Mouse (Mus musculus) liver, postnatal 0 days (tissue): Measurements from ENCODE around the gene Tmcc3. TPM values are rescaled to one million over a fixed set of nuclear protein-coding genes. Genes with fewer than 3 reads are reported as not detected.

ENCODE experiments used
- ATAC-seq: fragments of 200-750 bp; cut with Nextera tagmentation; 2 replicates; pipeline ENCODE4 v1.8.0; 2017; ENCODE audit warnings: mild to moderate bottlenecking, moderate library complexity
- DNase-seq: peaks from one replicate; pipeline ENCODE4 v3.0.0-alpha.2; 2016
- H3K27ac ChIP-seq: fragments of 300-500 bp; sonication (generic); 2 replicates; pipeline ENCODE4 v1.5.1; 2014; ENCODE audit warnings: antibody characterized with exemption, moderate library complexity, mild to moderate bottlenecking, low read depth
- H3K27me3 ChIP-seq: fragments of 300-500 bp; sonication (generic); 2 replicates; pipeline ENCODE4 v1.6.1; 2014; ENCODE audit warnings: low read length, control low read depth, mixed read lengths; ENCODE audit not compliant: insufficient read depth
- H3K36me3 ChIP-seq: fragments of 300-500 bp; sonication (generic); replicated peaks from 2 replicates; pipeline ENCODE4 v1.6.1; 2014; ENCODE audit warnings: mild to moderate bottlenecking, control low read depth, low read length, moderate library complexity, mixed read lengths; ENCODE audit not compliant: insufficient read depth
- H3K4me1 ChIP-seq: fragments of 300-500 bp; sonication (generic); 2 replicates; pipeline ENCODE4 v1.6.1; 2014; ENCODE audit warnings: antibody characterized with exemption, mild to moderate bottlenecking, control low read depth; ENCODE audit not compliant: insufficient read depth
- H3K4me2 ChIP-seq: fragments of 300-500 bp; sonication (generic); 2 replicates; pipeline ENCODE4 v1.6.1; 2014; ENCODE audit warnings: low read depth, mild to moderate bottlenecking, low read length, moderate library complexity, mixed read lengths
- H3K4me3 ChIP-seq: fragments of 300-500 bp; sonication (generic); 2 replicates; pipeline ENCODE4 v1.5.1; 2014; ENCODE audit warnings: low read depth, low read length
- H3K9ac ChIP-seq: fragments of 300-500 bp; sonication (generic); replicated peaks from 2 replicates; pipeline ENCODE4 v1.6.1; 2014; ENCODE audit warnings: mild to moderate bottlenecking, moderate library complexity
- H3K9me3 ChIP-seq: fragments of 300-500 bp; sonication (generic); 2 replicates; pipeline ENCODE4 v1.6.1; 2016; ENCODE audit warnings: mild to moderate bottlenecking, control low read depth, low read length, mixed read lengths
- CTCF ChIP-seq: sonication (generic); IDR thresholded peaks from 2 replicates; pipeline ENCODE4 v1.5.1; 2016; ENCODE audit warnings: antibody characterized with exemption, low read depth
- EP300 ChIP-seq: IDR thresholded peaks from 2 replicates; pipeline ENCODE4 v1.6.1; 2016; ENCODE audit warnings: antibody characterized with exemption, low read depth, mild to moderate bottlenecking
- WGBS: fragments of 180-500 bp; shearing (Covaris S2); extraction: QIAGEN DNeasy Blood & Tissue Kit; methylation state at CpG from one replicate; pipeline ENCODE4 v1.1.7; 2014; ENCODE audit not compliant: insufficient replicate concordance; 5-methylcytosine and 5-hydroxymethylcytosine counted together
- polyA plus RNA-seq: library from polyadenylated mRNA; unstranded; fragments of >200 nt; fragmentation: Nextera tagmentation; extraction: Ambion mirVana; gene quantifications from 2 replicates; pipeline ENCODE4 v1.2.1, GENCODE M21; 2015

Gene Tmcc3
- polyA plus RNA-seq, 1 experiment from 2014 or later = 6.6 TPM

DNA sequence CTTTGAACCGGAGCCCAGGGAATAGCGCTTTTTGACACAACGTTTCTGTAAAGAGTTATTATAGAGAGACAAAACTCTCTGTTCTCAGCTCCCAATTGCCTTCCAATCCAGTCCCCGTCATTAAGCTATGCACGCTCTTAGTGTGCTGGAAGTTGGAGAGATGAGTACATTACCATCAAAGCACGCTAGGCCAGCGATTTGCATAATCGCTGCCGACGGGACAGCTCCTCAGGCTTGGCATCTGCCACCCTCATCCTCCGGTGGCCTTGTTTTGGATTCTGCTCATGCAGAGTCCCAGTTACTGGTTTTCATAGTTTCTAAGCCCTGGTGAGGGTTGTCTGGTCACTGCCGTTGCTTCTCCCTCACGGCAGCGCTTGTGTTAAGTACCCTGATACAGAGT, 70.9 kb downstream of the Tmcc3 start:
- DNase-seq = no peak
- Histone ChIP-seq H3K4me3 (no peak overlapping the region), H3K4me1 (peaks cover 6% of the 10 kb centered on the region; the same call in 1 of the 2 replicates), H3K27ac (no peak overlapping the region), H3K4me2 (no peak overlapping the region), H3K27me3 (no peaks in the 10 kb centered on the region), H3K9me3 (no peaks in the 10 kb centered on the region), H3K36me3 (no peaks in the 10 kb centered on the region), H3K9ac (no peak overlapping the region)
- WGBS = 85% methylated on average over 14 of the region's 14 CpGs
- no peak for TF ChIP-seq CTCF
- TF ChIP-seq EP300 = no peak
- ATAC-seq = no peak

DNA sequence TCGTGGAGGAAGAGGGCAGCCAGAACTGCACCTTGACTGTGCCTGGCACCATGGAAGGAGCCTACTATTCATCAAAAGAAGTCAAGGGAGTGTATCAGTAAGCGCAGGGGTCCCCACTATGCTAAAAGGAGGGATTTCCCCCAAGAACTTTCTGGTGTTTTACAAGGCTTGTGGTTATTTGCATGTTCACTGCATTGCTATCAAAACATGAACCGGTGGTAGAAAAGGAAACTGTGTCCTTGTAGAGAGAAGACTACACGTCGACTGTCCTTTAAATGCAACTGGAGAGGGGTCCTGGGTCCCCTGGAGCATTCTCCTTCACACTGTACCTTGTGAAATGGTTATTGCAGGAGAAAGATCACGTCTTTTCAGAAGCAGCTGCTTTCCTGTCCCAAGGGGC, 71.8 kb downstream of the Tmcc3 start:
- DNase-seq = no peak
- peaks cover 3% of the 10 kb centered on the region; the same call in 1 of the 2 replicates for H3K4me1 ChIP-seq
- no peak overlapping the region for H3K9ac ChIP-seq
- H3K27ac ChIP-seq = no peak overlapping the region
- H3K36me3 ChIP-seq = no peaks in the 10 kb centered on the region
- 72% methylated on average over 6 of the region's 6 CpGs for WGBS
- no peak overlapping the region for H3K4me3 ChIP-seq
- TF ChIP-seq EP300 (no peak), CTCF (no peak)
- H3K27me3 ChIP-seq = no peaks in the 10 kb centered on the region
- ATAC-seq = no peak
- H3K9me3 ChIP-seq = no peaks in the 10 kb centered on the region
- H3K4me2 ChIP-seq = no peak overlapping the region

DNA sequence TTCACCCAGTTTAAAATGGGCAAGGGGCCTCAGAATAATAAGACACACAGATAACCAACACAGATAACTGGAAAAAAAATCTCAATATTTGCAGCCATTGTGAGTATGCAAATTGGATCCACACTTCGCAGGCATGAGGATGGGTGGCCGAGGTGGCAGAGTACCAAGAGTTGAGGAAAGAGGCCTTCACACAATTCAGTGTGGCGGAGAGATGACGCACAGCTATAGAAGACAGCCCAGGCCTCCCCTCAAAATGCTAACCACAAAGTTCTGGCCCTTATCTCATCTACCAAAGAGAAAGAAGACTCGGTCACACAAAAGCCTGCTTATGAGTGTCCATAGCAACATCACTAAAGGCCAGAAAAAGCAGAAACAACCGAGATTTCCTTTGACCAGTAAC, 77.5 kb downstream of the Tmcc3 start:
- 56% methylated on average over 6 of the region's 6 CpGs for WGBS
- ATAC-seq = no peak

DNA sequence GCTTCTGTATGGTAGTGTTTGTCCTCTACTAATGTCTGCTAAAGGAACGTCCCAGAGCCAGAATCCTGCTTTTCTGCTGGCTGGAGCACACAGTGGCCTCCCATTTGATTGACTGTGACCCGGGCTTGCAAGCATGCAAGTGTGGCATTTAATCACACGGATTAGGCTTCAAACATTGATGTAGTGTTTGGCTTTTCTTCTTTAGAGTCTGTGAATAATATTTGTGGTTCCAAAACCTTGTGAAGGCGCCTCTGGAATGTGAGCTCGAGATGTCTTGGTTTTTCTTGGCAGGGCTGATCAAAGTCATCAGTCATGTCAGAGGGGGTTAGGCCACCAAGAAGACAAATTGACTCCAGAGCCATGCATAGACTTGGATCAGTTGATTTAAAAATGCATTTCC, 79.3 kb downstream of the Tmcc3 start:
- 76% methylated on average over 5 of the region's 5 CpGs for WGBS
- Histone ChIP-seq H3K4me3 (no peak overlapping the region), H3K4me2 (no peak overlapping the region), H3K27ac (no peak overlapping the region), H3K9me3 (no peaks in the 10 kb centered on the region), H3K27me3 (no peaks in the 10 kb centered on the region), H3K4me1 (no peaks in the 10 kb centered on the region), H3K36me3 (no peaks in the 10 kb centered on the region), H3K9ac (no peak overlapping the region)
- DNase-seq (no peak), ATAC-seq (no peak)
- TF ChIP-seq EP300 = no peak
- no peak for TF ChIP-seq CTCF

More for the DNA sequence above, 77.5 kb downstream of the Tmcc3 start:
- DNase-seq = no peak
- no peak for TF ChIP-seq EP300
- Histone ChIP-seq H3K27me3 (no peaks in the 10 kb centered on the region), H3K36me3 (no peaks in the 10 kb centered on the region), H3K4me2 (no peak overlapping the region), H3K9ac (no peak overlapping the region), H3K4me3 (no peak overlapping the region), H3K27ac (no peak overlapping the region), H3K4me1 (no peaks in the 10 kb centered on the region), H3K9me3 (no peaks in the 10 kb centered on the region)

DNA sequence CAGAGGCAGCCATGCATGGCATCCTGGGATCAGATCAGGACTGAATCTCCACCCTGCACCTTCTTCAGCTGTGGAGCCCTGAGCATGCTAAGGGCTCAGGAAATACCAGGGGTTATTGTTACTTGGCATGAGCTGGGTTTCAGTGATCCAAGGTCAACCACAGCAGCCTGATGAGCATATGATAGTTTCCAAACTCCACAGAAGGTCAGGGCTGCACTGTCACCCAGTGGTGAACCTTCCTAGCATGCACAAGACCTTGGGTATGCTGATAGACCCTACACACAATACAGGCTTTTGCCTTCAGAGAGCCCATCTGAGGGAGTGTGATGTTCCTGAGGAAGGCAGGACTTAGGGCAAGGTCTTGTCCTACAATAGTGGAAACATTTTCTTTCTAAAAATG, 82.5 kb downstream of the Tmcc3 start:
- no peak overlapping the region for H3K4me3 ChIP-seq
- H3K4me1 ChIP-seq = no peaks in the 10 kb centered on the region
- no peaks in the 10 kb centered on the region for H3K9me3 ChIP-seq
- no peak for TF ChIP-seq CTCF
- no peak for TF ChIP-seq EP300
- H3K27ac ChIP-seq = no peak overlapping the region
- H3K4me2 ChIP-seq = no peak overlapping the region
- H3K36me3 ChIP-seq = no peaks in the 10 kb centered on the region
- ATAC-seq (no peak), DNase-seq (no peak)
- no peaks in the 10 kb centered on the region for H3K27me3 ChIP-seq
- H3K9ac ChIP-seq = no peak overlapping the region

DNA sequence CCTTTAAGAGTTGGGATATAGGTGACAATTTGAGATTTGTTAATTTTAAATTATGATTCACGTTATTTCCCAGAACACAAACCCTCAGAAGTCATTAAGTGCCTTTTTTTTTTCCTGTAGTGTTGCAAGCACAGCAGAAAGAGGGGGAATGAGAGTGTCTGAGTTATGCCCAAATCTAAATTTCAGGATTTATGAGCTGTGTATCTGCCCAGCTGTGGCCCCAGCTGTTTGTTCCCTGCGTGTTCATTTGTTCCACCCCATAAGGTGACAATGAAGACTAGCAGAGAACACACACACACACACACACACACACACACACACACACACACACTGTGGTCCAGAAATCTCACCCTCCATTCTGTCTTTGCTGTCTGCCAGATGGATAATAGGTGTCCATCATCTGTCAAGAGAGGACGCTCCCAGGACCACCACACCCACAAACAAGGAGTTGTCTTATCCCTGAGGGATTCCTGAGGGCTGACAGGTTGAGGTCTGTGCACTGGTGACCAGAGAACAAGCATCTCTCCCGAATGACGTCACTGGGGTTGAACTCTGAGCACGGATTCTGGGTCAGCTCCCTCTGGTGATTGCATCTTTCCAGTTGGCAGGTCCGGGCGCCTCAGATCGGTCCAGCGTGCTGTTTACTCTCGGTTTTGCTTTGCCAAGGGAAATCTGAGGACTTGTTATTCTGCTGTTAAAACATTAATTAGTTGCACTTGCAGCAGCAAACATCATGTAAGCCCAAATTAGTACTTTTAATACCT, 86.3 kb downstream of the Tmcc3 start:
- TF ChIP-seq EP300 (no peak), CTCF (0 out of 2 replicates have a peak, but pooled peaks have one; percentile 6)
- H3K4me1 ChIP-seq = no peaks in the 10 kb centered on the region
- no peaks in the 10 kb centered on the region for H3K9me3 ChIP-seq
- 69% methylated on average over 11 of the region's 11 CpGs for WGBS
- DNase-seq = peak; percentile 48
- H3K36me3 ChIP-seq = no peaks in the 10 kb centered on the region
- H3K4me3 ChIP-seq = no peak overlapping the region
- H3K27ac ChIP-seq = no peak overlapping the region
- no peak overlapping the region for H3K4me2 ChIP-seq
- peaks cover 3% of the 10 kb centered on the region; the same call in 1 of the 2 replicates for H3K27me3 ChIP-seq
- H3K9ac ChIP-seq = no peak overlapping the region
- peak; percentile 84 for ATAC-seq

DNA sequence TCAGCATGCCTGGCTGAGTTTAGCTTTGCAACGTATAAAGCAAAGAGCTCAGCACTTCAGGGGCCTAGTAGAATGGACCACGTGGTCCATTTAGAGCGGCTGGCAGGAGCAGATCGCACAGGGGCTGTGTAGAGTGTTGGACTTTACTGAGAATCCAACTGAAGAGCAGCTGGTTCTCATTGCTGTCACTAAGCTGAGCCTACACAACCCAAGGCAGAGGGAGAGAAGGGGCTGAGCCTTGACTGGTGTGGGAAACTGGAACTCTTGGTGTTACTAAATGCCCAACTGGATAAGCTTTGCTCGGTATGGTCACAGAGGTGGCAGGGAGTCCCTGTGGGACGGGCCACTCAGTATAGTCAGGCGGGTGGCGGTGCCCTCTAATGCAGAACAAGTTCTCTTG, 89.1 kb downstream of the Tmcc3 start:
- no peak overlapping the region for H3K4me3 ChIP-seq
- no peak for ATAC-seq
- no peak overlapping the region for H3K9ac ChIP-seq
- no peak for DNase-seq
- 72% methylated on average over 8 of the region's 8 CpGs for WGBS
- peaks cover 5% of the 10 kb centered on the region; the same call in 1 of the 2 replicates for H3K4me1 ChIP-seq
- no peaks in the 10 kb centered on the region for H3K9me3 ChIP-seq
- H3K27me3 ChIP-seq = peaks cover 3% of the 10 kb centered on the region; the same call in 1 of the 2 replicates
- no peak for TF ChIP-seq CTCF
- TF ChIP-seq EP300 = no peak
- H3K36me3 ChIP-seq = no peaks in the 10 kb centered on the region
- no peak overlapping the region for H3K27ac ChIP-seq
- H3K4me2 ChIP-seq = no peak overlapping the region
